30 mouse cellular contexts compared by ENCODE assay signal in genomic region chr3:152168007-152168406, GRCm38 (mm10). TPM values are rescaled to one million over a fixed set of nuclear protein-coding genes. Genes with fewer than 3 reads are reported as not detected.
"Had no signal": no experiment of that assay in that cellular context is flagged by ENCODE, and none has a peak within 500 bp of the region (broad histone marks: within the 10 kb centered on the region; RNA-seq: fewer than 3 reads in every experiment).

No protein-coding gene starts in this region.

- H3K9ac ChIP-seq: heart, embryonic 15.5 days; hindbrain, embryonic 12.5 days; intestine, embryonic 15.5 days; kidney, embryonic 15.5 days had no signal

- H3K9me3 ChIP-seq: heart, embryonic 12.5 days; heart, embryonic 13.5 days; heart, embryonic 15.5 days; hindbrain, embryonic 12.5 days; hindbrain, embryonic 15.5 days; intestine, embryonic 15.5 days; kidney, embryonic 15.5 days had no signal

- H3K4me3 ChIP-seq: heart, embryonic 15.5 days; intestine, embryonic 15.5 days; layer of hippocampus, adult 2 months; left cerebral cortex, adult 2 months had no signal

- H3K36me3 ChIP-seq: heart, embryonic 12.5 days; heart, embryonic 13.5 days; heart, embryonic 15.5 days; hindbrain, embryonic 10.5 days; hindbrain, embryonic 12.5 days; hindbrain, embryonic 13.5 days; hindbrain, embryonic 15.5 days; intestine, embryonic 15.5 days; kidney, embryonic 15.5 days had no signal

- H3K27ac ChIP-seq: heart, embryonic 13.5 days; hindbrain, embryonic 12.5 days; intestine, embryonic 15.5 days; kidney, embryonic 15.5 days; kidney, postnatal 0 days; layer of hippocampus, adult 2 months; left cerebral cortex, adult 2 months had no signal

- DNase-seq: heart, postnatal 10 days; heart, postnatal 14 days; heart, postnatal 36 days; heart, postnatal 4 days; kidney, adult 11 months; kidney, adult 18-20 months; kidney, adult 2 months; kidney, adult 8-10 months; kidney, adult 9 months; kidney, postnatal 10 days; kidney, postnatal 14 days; kidney, postnatal 25 days; kidney, postnatal 36 days; kidney, postnatal 4 days; layer of hippocampus, adult 9-11 months; layer of hippocampus, postnatal 36 days had no signal

- H3K27me3 ChIP-seq: heart, embryonic 12.5 days; heart, embryonic 15.5 days; hindbrain, embryonic 15.5 days; intestine, embryonic 15.5 days had no signal

RNA-seq across cellular contexts. Expression of gene Gipc2, which starts 2.0 kb away (rescaled TPM):
- total RNA-seq: hematopoietic stem cell, adult 5-6 weeks had no signal
- polyA plus RNA-seq: inflammation-experienced regulatory T-cells, adult 6 months had no signal
